Mouse (Mus musculus): ENCODE results near the gene Taco1.
A peak's percentile ranks its signal among the peaks of the same experiment; 100 is the strongest.
"Not testable (repeated sequence)": the region's sequence is repeated elsewhere in the genome, so short reads cannot be mapped to it uniquely, and the experiment has no call there.

Taco1 gene

GRCm38 (mm10) chr11:106065923-106066571, at the start of gene Taco1:
TSS of gene Taco1 (plus strand) at chr11:106066061.
- peak; percentile 87 for DNase-seq (ENCODE audit: low spot score)

DNA sequence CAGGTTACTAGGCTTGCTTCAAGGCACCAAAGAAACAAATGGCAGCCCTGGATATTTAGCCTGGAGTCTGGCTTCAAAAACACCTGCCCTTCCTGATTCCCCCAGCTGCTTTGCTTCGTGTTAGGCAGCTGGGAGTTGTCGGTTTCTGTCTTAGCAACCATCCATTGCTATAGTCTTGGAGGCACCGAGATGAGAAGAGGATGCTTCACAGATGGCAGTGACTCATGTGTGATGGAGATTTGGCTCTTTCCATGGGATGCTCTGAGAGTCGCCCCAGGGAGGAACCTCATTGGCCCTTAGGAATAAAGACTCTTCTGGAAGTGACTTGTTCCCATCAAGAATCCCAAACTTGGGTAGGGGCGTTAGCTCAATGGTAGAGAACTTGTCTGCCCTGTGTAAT, 49.4 kb upstream of the Taco1 start:
- no peak for DNase-seq (ENCODE audit: low spot score)

- DNase-seq (ENCODE audit: low spot score) = no peak
Observed at GRCm38 (mm10) chr11:106020051-106020763, 45.7 kb upstream of the Taco1 start.

DNA sequence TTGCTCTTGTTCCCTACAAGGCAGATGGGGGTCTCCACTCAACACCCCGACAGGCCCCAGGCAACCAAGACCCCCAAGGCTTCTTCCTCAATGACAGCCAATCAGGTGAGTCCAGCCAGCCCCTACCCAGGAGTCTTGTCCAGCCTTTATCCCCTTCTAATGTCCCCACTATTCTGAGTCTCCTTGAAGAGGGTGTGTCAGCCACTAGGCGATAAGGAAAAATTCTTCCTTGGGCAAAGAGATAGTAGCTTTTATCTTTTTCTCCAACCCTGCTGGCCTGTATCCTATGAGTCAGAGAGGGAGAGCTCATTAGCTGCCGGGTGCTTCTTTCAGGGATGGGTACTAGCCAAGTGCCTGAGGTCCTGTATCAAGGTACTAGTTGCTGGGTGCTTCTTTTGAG, 40.1 kb upstream of the Taco1 start:
- DNase-seq (ENCODE audit: low spot score) = no peak

DNA sequence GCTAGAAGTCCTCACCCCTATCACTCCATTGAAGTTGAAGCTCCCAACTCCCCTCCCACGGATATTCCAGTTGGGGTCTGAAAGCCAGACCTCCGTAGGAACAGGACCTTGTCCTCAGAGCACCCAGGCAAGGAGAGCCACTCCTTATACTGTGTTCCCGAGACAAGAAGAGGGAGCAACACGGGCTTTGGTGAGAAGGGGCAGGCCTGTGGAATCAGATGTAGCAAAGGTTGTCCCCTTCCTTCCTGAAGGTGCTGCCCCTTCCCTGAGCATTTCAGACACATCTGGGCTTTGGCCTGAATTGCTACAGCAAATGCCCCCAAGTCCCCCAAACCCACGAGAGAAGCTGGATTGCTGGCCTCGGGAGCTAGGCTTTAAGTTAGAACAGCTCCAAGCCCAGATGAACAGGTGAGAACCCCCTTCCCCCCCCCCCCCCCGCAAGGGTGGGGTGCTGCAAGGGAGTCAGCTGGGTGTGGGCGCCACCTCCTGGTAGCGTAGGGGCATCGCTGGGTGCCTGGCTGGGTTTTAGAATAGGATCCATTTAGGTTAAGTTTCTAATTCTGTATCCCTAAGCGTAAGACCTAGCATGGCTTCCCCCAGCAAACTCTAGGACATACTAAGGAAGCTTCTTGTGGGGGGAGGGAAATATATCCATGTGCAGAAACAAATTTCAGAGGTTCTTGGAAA, 39.3 kb upstream of the Taco1 start:
- no peak for DNase-seq (ENCODE audit: low spot score)

DNA sequence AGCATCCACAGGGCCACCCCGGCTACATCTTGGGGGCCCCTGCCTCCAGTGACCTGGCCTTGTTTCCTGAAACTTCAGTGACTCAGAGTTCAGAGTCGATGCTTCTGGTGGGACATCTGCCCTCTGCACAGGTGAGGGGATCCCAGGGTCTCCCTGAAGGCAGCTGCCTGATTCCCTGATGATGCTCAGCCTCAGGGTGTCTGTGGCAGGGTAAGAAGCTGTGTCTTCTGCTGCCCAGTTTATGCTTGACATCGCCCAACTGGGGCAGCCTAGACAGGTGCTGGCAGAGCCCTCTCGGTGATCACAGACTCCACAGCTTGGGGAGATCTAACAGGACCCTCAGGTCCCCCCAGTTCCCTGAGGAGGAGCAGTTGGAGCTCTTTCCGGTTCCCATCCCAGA, 38.3 kb upstream of the Taco1 start:
- DNase-seq (ENCODE audit: low spot score) = no peak

DNA sequence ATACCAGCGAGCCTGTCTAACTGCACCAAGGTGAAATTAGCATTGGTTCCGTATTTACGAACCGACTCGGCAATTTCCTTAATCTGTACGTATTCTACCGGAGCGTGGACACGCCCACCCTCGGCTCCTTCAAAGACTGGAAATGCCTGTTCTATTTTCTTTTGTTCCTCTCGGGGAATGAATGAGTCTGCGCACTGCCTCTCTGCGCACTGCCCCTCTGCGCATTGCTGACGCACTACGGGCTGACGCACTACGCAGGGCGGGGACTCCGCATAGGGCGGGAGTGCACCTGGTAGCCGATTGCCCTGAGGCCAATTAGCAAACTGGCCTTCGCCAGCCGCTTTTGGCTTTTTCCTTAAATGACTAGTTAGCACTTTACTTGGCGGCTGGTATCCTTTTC, 33.8 kb upstream of the Taco1 start:
- not testable (repeated sequence) for DNase-seq (ENCODE audit: low spot score)

DNA sequence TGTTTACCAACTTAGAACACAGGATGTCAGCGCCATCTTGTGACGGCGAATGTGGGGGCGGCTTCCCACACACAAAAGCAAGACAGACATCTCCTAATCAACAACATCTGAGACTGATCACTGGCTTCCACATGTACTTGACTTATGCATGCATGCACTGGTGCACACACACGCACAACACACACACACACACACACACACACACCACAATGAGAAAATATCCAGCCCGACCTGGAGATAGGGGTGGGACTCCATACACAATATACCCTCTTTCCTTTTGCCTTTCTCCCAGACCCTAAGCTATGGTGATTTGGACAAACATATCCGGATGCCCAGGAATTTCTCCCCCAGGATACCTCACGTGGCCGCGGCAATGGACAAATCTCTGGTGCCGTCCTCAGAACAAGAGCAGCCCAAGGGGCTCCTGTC, 32.4 kb upstream of the Taco1 start:
- DNase-seq (ENCODE audit: low spot score) = no peak

DNA sequence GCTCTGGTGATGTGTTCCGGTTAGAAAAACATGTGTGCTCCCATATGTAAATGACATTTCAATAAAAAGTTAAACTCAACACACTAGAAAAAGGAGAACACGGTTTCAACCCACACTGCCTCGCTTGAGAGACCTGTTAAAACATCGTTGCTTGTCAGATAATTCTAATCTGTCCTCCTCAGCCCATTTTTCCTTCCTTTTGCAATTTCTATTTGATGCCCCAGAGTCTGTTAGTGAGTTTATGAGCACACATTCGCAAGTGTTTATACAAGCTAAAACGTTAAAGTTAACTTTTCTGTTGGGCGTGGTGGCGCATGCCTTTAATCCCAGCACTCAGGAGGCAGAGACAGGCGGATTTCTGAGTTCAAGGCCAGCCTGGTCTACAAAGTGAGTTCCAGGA, 30.9 kb upstream of the Taco1 start:
- no peak for DNase-seq (ENCODE audit: low spot score)

GRCm38 (mm10) chr11:106036548-106037417, 29.1 kb upstream of the Taco1 start, which contains the start of gene Dcaf7:
TSS of gene Dcaf7 (plus strand) at chr11:106036872.
- DNase-seq (ENCODE audit: low spot score) = peak; percentile 94

DNA sequence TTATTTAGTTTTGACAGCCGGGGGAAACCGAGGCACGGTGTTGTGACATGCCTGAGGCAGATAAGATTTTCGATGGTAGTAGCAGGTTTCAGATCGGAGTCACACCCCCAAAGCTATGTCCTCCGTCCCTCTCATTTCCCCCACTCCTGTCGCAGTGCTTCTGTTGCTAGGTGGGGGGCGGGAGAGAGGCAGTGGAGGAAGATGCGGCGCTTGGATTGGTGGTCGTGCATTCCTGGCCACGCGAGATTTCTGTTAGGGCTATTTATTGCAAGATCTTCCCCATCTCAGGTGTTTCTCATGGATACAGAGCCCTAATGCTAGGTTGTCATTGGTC, 28.5 kb upstream of the Taco1 start:
- no peak for DNase-seq (ENCODE audit: low spot score)

DNA sequence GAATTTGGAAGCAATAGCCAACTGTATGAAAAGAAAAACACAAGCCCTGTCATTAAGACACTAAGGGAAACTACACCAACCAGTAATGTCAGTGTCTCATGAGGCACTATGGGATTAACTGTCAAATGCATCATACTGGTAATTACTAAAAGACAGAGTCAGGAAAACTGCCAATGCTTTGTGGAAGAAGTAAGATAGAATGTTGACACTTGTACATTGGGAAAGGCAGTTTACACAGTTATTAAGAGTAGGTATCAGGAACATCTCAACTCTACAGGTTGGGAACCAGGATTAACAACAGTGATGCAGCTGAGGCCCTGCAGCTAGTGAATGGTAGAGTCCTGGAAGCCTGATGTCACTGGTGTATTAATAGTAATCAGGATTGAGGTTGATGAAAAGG, 21.5 kb upstream of the Taco1 start:
- DNase-seq (ENCODE audit: low spot score) = no peak

GRCm38 (mm10) chr11:106045256-106045655, 20.6 kb upstream of the Taco1 start:
- no peak for DNase-seq (ENCODE audit: low spot score)

GRCm38 (mm10) chr11:106045780-106046179, 20.1 kb upstream of the Taco1 start:
- DNase-seq (ENCODE audit: low spot score) = no peak

DNA sequence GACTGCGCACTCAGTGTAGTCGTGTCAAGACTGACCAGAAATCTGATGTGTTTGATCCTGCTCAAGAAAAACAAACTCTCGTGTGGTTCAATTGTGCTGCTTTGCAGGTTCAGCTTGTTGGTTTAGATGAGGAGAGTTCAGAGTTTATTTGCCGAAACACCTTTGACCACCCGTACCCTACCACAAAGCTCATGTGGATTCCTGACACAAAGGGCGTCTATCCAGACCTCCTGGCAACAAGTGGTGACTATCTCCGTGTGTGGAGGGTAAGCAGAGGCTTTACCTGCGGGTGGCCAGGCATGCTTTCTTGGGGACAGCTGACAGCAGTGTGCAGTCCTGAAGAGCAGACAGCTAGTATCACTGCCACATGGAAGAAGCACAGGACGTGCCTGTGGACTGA, 19.3 kb upstream of the Taco1 start:
- DNase-seq (ENCODE audit: low spot score) = no peak

GRCm38 (mm10) chr11:106053921-106054320, 11.9 kb upstream of the Taco1 start:
- no peak for DNase-seq (ENCODE audit: low spot score)

GRCm38 (mm10) chr11:106054600-106054999, 11.3 kb upstream of the Taco1 start:
- no peak for DNase-seq (ENCODE audit: low spot score)

DNA sequence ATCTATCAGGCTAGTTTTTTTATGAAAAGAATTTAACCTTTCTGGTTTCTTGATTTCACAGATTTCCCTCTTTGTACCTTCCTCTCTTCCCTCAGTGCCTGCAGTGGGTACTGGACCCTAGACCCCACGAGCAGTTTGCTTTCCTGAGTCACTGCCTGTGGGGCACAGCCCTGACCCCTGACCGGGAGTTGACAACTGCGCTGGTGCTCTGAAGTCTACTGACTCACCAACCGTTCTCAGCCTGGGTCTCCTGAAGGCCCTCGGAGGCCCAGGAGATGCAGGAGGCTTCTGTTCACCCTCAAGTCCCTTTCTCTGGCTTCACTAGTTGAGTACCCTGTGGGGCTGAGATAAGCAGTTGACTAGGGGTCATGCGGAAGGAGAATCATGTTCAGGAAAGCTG, 10.5 kb upstream of the Taco1 start:
- no peak for DNase-seq (ENCODE audit: low spot score)

DNA sequence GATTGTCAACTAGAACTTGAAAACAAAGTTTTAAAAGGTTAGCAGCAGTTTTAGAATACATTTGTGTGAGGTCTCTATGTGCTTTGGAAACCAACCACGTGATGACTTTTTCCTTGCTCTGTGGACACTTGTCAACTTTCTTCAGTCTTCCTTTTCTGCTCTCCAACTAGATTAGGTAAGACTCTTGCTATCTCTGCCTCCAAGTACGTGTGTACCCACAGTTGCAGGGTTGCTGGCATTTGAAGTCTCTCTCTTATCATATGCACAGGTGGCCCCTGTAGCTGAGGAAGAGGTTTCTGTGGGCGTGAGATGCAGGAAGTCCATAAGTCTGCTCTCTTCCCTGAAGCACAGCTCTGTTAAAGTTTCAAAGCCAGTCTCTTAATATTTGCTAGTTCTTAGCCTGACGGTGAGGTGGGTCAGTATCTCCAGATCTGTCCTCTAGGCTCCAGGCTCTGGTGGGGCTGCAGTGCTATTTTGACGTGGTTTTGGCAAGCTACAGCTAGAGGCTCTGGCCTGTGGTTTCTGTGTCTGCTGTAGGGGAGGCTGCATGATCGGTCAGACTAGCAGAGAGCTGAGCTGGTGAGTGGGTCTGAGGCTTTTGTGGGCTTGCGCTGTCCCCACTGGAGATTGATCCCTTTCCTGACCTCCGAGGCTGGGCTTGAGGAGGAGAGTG, 8.9 kb upstream of the Taco1 start:
- DNase-seq (ENCODE audit: low spot score) = no peak

DNA sequence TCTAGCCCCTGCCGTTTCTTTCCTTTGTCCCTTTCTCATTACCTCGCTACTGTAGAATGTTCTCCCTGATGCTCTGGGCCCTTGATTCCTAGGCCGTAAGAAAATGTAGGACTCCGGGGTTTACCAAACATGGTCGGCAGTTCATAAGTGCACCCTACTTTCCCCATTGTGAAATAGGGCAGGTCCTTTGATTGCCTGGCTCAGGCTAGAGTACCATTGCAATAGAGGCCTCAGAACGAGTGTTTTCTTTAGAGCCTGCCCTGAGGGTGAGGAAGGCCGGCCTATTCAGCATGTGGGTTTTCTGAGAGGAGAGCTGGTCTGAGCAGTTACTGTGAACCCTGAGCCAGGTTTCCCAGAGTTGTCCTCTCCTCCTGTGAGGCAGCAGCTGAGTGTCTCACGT, 7.8 kb upstream of the Taco1 start:
- DNase-seq (ENCODE audit: low spot score) = no peak

DNA sequence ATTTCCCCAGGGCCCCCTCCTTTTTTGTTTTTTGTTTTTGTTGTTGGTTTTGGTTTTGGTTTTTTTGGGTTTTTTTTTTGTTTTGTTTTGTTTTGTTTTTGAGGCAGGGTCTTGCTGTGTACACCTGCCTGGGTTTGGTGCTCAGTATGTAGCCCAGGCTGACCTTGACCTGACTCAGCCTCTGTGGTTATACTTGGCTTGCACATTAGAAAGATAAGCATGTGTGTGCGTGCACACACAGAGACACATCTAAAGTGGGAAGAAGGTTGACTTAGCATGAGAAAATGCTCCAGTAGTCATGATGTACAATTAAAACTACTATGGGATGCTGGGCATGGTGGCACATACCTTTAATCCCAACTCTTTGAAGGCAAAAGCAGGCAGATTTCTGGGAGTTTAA, 5.3 kb upstream of the Taco1 start:
- DNase-seq (ENCODE audit: low spot score) = no peak

GRCm38 (mm10) chr11:106061311-106061710, 4.5 kb upstream of the Taco1 start:
- no peak for DNase-seq (ENCODE audit: low spot score)

Data from ovary, adult 18-20 months (tissue).